Mouse (Mus musculus): ENCODE measurements at regions not wholly inside any gene's neighbourhood (a gene's known extent, or its start where the extent isn't known, plus 50 kb on each side); places are given as distances from the start of the nearest gene placed in this dataset.

DNA sequence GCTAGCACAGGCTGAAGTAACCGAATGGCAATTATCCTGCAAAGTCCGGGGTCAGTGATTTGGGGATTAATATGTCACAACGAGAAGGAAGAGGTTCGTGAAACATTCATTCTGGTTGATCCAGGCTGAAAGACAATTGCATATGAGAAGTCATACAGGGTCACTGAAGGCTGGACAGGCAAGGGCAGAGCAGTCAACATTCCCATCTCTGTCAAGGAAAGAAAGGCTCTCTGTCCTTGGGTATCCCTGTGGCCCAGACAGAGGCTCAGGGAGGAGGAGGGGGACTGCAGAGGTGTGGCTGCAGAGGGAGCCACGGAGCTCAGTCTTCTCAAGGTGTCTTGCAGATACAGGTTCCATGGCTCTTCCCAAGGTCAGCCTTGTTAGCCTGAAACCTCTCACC lies 68.4 kb upstream of the Irf2bp2 start:
- TF ChIP-seq EP300 (IDR thresholded peaks at IDR 0.05; ENCODE audit: insufficient read depth, low read depth, low read length) (no peak), POLR2A (IDR thresholded peaks at IDR 0.05; ENCODE audit: insufficient read depth, low read depth, low read length) (no peak), CTCF (IDR thresholded peaks at IDR 0.05) (no peak)

Measured in heart, adult 2 months (tissue).